Mouse (Mus musculus) T-helper 1 cell (primary cell): Measurements from ENCODE around the gene Gm43518.

Experiments
- in situ Hi-C: fragments of 300-600 bp; cut with MboI, MseI; formaldehyde crosslinking; loops from one replicate; pipeline ENCODE4 v1.15.1; 2025; ENCODE audit warnings: high pct_unique_total_duplicates

Gm43518 gene

GRCm38 (mm10) chr5:123977231-123977630, 50.0 kb downstream of the Gm43518 start:
- in situ Hi-C loops, result no loop called here

- in situ Hi-C loops, result no loop called here
Measured at GRCm38 (mm10) chr5:123978131-123978530, 50.9 kb downstream of the Gm43518 start.

- in situ Hi-C loops, result no loop called here
Measured at GRCm38 (mm10) chr5:123979221-123979979, 52.2 kb downstream of the Gm43518 start.

GRCm38 (mm10) chr5:123979980-123980369, 52.8 kb downstream of the Gm43518 start:
- in situ Hi-C loops, result no loop called here

- in situ Hi-C loops, result no loop called here
Measured at GRCm38 (mm10) chr5:123980521-123981249, 53.5 kb downstream of the Gm43518 start.

GRCm38 (mm10) chr5:123981250-123981554, 54.0 kb downstream of the Gm43518 start:
- in situ Hi-C loops, result no loop called here

GRCm38 (mm10) chr5:123982838-123983237, 55.6 kb downstream of the Gm43518 start:
- in situ Hi-C loops, result no loop called here

- in situ Hi-C loops, result no loop called here
Measured at GRCm38 (mm10) chr5:123985434-123985833, 58.2 kb downstream of the Gm43518 start.

- in situ Hi-C loops, result no loop called here
Measured at GRCm38 (mm10) chr5:123986925-123987324, 59.7 kb downstream of the Gm43518 start.

GRCm38 (mm10) chr5:123987511-123987910, 60.3 kb downstream of the Gm43518 start:
- in situ Hi-C loops, result no loop called here
